Mouse (Mus musculus): ENCODE results near the gene Idh3a. TPM values are rescaled to one million over a fixed set of nuclear protein-coding genes. Genes with fewer than 3 reads are reported as not detected.

The Idh3a gene
- polyA plus RNA-seq, 1 experiment: 32.8 TPM

- H3K27me3 ChIP-seq (ENCODE audit: control insufficient read depth, insufficient read depth, low read length): peaks cover 4% of the 10 kb centered on the region; the same call in 1 of the 2 replicates
- no peak overlapping the region for H3K27ac ChIP-seq (ENCODE audit: insufficient read depth, low read depth, low read length)
- H3K4me3 ChIP-seq (ENCODE audit: low read depth, low read length): no peak overlapping the region
- WGBS: 62% methylated on average over 9 of the region's 9 CpGs
- no peaks in the 10 kb centered on the region for H3K36me3 ChIP-seq (ENCODE audit: control insufficient read depth, insufficient read depth, low read length)
- TF ChIP-seq POLR2A (IDR thresholded peaks at IDR 0.05; ENCODE audit: low read depth, low read length) (no peak), CTCF (IDR thresholded peaks at IDR 0.05; ENCODE audit: extremely low read depth, insufficient read length, insufficient replicate concordance, low read depth, low read length) (no peak)
- no peaks in the 10 kb centered on the region; the same call in none of the 2 replicates for H3K4me1 ChIP-seq (ENCODE audit: control insufficient read depth, insufficient read depth, insufficient read length, low read length)
These were observed 60.1 kb downstream of the Idh3a start for GRCm38 (mm10) chr9:54646252-54646651.

GRCm38 (mm10) chr9:54647456-54647855, 61.3 kb downstream of the Idh3a start:
- H3K4me3 ChIP-seq (ENCODE audit: low read depth, low read length): no peak overlapping the region
- TF ChIP-seq POLR2A (IDR thresholded peaks at IDR 0.05; ENCODE audit: low read depth, low read length) (no peak), CTCF (IDR thresholded peaks at IDR 0.05; ENCODE audit: extremely low read depth, insufficient read length, insufficient replicate concordance, low read depth, low read length) (no peak)
- peaks cover 4% of the 10 kb centered on the region; the same call in 1 of the 2 replicates for H3K27me3 ChIP-seq (ENCODE audit: control insufficient read depth, insufficient read depth, low read length)
- H3K27ac ChIP-seq (ENCODE audit: insufficient read depth, low read depth, low read length): no peak overlapping the region
- no peaks in the 10 kb centered on the region for H3K36me3 ChIP-seq (ENCODE audit: control insufficient read depth, insufficient read depth, low read length)
- WGBS: 43% methylated on average over 2 of the region's 2 CpGs
- H3K4me1 ChIP-seq (ENCODE audit: control insufficient read depth, insufficient read depth, insufficient read length, low read length): no peaks in the 10 kb centered on the region; the same call in none of the 2 replicates

DNA sequence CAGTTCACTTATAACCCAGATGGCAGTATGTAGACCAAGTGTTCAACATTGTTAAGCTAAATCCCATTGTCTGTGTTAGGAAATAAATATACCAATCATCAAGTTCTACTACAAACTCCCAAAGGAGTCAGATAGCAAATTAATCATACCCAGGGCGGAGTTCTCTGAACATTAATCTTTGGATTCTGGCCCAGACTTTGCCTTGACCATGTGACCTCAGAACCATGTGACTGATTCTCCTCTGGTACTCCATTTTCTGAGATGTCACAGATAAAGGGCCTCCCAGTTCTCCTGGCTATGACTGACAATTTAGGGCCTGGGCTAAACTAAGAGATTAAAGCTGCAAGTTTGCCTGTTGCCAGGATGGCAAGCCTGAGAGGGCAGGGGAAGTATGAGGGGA, 63.2 kb downstream of the Idh3a start:
- no peak for TF ChIP-seq POLR2A (IDR thresholded peaks at IDR 0.05; ENCODE audit: low read depth, low read length)
- TF ChIP-seq CTCF (IDR thresholded peaks at IDR 0.05; ENCODE audit: extremely low read depth, insufficient read length, insufficient replicate concordance, low read depth, low read length): no peak
- Histone ChIP-seq H3K4me1 (ENCODE audit: control insufficient read depth, insufficient read depth, insufficient read length, low read length) (no peaks in the 10 kb centered on the region; the same call in none of the 2 replicates), H3K27me3 (ENCODE audit: control insufficient read depth, insufficient read depth, low read length) (peaks cover 4% of the 10 kb centered on the region; the same call in 1 of the 2 replicates), H3K27ac (ENCODE audit: insufficient read depth, low read depth, low read length) (no peak overlapping the region), H3K36me3 (ENCODE audit: control insufficient read depth, insufficient read depth, low read length) (no peaks in the 10 kb centered on the region), H3K4me3 (ENCODE audit: low read depth, low read length) (no peak overlapping the region)
- 40% methylated on average over 1 of the region's 1 CpGs for WGBS

GRCm38 (mm10) chr9:54652778-54653177, 66.6 kb downstream of the Idh3a start:
- no peaks in the 10 kb centered on the region for H3K36me3 ChIP-seq (ENCODE audit: control insufficient read depth, insufficient read depth, low read length)
- peaks cover 4% of the 10 kb centered on the region; the same call in 1 of the 2 replicates for H3K27me3 ChIP-seq (ENCODE audit: control insufficient read depth, insufficient read depth, low read length)
- no peaks in the 10 kb centered on the region; the same call in 1 of the 2 replicates for H3K4me1 ChIP-seq (ENCODE audit: control insufficient read depth, insufficient read depth, insufficient read length, low read length)
- TF ChIP-seq CTCF (IDR thresholded peaks at IDR 0.05; ENCODE audit: extremely low read depth, insufficient read length, insufficient replicate concordance, low read depth, low read length): no peak
- TF ChIP-seq POLR2A (IDR thresholded peaks at IDR 0.05; ENCODE audit: low read depth, low read length): no peak
- H3K27ac ChIP-seq (ENCODE audit: insufficient read depth, low read depth, low read length): no peak overlapping the region
- 53% methylated on average over 2 of the region's 2 CpGs for WGBS
- no peak overlapping the region for H3K4me3 ChIP-seq (ENCODE audit: low read depth, low read length)

Other genes with a start within 250 kb of the Idh3a start
- 0.51 and 0.63 TPM in 2 replicates for gene Dmxl2, start 84.7 kb upstream of the Idh3a start, polyA plus RNA-seq (2012; rRNA removed)
- 2.1 and 5.7 TPM in 2 replicates for gene Sh2d7, start 47.4 kb upstream of the Idh3a start, polyA plus RNA-seq (2012; rRNA removed)
- 1.5 and 2.6 TPM in 2 replicates for gene Cib2, start 26.1 kb upstream of the Idh3a start, polyA plus RNA-seq (2012; rRNA removed)
- 1.9 and 2.1 TPM in 2 replicates for gene Acsbg1, start 75.5 kb downstream of the Idh3a start, polyA plus RNA-seq (2012; rRNA removed)
- gene Dnaja4, start 112.5 kb downstream of the Idh3a start, polyA plus RNA-seq (2012; rRNA removed): 1.2 and 1.3 TPM in 2 replicates
- 7.8 and 11.9 TPM in 2 replicates for gene Wdr61, start 148.2 kb downstream of the Idh3a start, polyA plus RNA-seq (2012; rRNA removed)
- gene Crabp1, start 178.4 kb downstream of the Idh3a start, polyA plus RNA-seq (2012; rRNA removed): 0.86 and 3.2 TPM in 2 replicates

Measured in small intestine, adult 2 months (tissue).